Mouse (Mus musculus) cerebellum, adult 8-10 months (tissue): ENCODE measurements around the gene 2310030G06Rik.
A peak's percentile ranks its signal among the peaks of the same experiment; 100 is the strongest.

Experiments used
- DNase-seq: peaks from one replicate; pipeline ENCODE4 v3.0.0; 2022

The 2310030G06Rik gene

DNA sequence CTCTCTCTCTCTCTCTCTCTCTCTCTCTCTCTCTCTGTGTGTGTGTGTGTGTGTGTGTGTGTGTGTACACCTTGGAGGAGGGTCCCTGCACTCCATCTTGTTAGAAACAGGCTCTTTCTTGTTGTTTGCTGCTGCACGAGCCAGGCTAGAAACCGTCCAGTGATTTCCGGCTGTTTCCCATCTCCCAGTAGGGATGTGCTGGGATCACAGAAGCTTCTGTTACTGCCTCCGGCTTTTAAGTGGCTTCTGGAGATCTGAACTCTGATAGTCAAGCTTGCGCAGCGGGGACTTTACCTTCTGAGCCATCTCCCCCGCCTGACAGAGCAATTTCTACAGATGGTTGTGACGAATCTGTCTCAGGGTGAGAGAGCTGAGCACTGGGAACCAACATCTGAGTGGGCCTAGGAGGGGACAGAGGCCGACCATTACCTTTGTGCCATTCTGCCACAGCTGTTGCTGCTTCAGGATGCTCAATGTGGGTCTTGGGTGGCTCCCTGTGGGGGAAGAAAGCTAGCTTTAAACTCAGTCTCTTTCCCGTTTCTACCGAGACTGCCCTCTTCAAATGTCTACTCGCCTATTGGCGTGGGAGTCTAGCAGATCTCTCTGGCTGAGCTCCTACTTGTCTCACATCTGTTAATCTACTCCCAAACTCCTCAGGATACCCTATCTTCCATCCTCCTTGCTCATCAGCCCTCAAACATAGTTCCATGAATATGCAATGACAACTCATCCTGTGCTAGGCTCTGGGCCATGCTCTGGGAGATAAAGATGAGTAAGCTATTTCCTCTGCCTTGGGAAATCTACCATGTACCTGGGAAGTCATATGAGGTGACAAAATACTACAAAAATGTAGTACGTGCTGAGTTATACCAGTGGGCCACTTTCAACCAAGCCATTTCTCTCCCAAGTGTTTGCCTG is 5.2 kb downstream of the 2310030G06Rik start:
- DNase-seq = no peak

DNA sequence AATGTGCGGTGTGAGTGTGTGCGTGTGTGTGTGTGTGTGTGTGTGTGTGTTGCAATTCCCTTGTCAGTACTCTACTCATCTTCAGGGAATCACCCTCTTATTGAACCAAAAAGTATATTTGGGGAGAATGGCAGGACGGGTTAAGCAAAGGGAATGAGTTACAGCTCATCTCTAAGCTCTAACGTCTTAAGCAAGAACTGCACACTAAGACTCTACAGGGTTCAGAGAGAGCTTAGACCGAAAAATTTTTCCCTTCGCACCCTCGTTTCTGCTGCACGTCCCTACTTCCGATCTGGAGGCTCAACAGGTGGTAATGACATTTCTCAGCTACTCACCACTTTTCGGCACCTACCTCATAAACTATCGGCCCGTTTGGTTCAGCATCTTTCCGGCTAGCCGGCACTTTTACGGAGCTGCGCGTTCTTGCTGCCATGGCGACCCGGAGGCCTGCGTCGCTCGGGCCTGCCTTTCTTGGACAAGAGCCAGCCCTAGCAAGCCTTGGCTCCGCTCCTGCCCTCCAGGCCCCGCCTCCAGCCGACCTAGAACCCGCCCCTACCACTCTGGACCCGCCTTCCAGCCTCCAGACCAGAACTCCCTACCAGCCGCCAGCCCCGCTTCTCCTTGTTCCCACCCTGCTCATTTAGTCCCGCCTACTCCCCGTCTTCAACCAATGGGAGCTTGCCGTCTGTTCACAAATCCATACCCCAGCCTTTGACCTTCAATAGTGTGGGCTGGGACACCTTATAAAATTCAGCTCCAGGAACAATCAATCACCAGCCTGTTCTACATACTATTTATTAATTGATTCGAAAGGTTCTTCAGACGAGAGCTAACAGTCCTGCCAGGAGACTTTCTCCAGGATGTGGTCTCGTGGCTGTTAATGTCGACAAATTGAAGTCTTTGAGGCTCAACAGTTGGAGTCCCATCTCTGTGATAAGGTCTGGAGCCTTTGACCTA is 7.1 kb downstream of the 2310030G06Rik start, which contains the start of gene Dixdc1:
TSS of gene Dixdc1 (minus strand) at position 604 of the 957 bp plus-strand sequence.
- DNase-seq = peak; percentile 82

DNA sequence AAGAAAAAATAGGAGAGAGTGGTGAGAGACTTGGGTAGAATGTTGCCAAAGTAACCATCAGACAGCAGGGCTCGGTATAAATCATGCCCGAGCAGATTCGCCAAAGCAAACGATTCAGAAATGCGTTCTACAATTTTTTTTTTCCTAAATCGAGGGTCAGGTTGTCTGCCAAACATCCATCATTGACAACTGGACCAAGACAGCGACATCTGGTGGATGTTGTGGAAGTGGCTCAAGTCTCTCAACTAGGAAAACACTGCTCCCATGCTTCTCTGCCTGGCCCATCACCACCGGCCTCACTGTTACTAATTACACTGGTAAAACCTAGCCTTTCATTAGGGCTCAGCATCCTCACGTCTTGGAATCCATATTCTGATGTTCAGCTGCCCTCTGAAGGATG is 11.3 kb downstream of the 2310030G06Rik start:
- DNase-seq = peak; percentile 66

DNA sequence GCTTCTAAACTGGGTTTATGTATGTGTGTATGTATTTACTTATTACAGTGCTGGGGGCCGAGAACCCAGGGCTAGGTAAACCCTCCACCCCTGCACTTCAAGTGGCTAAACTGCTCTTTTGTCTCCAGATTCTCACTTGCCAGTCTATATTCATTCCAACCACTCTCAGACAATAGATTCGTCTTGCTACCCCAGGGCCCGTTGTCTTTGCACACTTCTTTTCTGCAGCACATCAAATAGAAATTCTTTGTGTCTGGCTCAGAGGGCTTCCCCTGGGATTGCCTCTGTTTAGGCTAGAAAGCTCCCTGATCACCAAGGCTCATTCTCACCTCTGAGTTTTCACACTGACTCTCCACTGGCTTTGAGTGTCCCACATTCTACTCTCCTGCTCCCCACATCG is 13.8 kb downstream of the 2310030G06Rik start:
- no peak for DNase-seq

DNA sequence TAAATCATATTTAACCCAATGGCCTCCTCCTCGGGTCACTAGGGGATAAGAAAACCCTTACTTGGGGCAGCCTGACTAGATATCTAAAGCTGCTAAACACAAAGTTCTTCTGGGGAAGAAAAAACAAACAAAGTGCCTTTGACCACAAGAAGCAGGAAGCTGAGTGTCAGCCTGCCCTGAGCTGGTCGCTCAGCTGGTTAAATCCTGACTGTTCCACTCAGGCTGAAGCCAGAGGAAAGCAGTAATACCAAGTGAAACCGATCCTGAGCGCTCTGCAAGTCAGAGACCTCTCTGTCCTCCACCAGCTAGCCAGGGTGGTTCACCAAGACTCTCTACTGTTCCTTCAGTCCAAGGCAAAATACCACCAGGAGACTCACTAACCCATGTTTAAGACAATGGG is 16.7 kb downstream of the 2310030G06Rik start:
- no peak for DNase-seq

DNA sequence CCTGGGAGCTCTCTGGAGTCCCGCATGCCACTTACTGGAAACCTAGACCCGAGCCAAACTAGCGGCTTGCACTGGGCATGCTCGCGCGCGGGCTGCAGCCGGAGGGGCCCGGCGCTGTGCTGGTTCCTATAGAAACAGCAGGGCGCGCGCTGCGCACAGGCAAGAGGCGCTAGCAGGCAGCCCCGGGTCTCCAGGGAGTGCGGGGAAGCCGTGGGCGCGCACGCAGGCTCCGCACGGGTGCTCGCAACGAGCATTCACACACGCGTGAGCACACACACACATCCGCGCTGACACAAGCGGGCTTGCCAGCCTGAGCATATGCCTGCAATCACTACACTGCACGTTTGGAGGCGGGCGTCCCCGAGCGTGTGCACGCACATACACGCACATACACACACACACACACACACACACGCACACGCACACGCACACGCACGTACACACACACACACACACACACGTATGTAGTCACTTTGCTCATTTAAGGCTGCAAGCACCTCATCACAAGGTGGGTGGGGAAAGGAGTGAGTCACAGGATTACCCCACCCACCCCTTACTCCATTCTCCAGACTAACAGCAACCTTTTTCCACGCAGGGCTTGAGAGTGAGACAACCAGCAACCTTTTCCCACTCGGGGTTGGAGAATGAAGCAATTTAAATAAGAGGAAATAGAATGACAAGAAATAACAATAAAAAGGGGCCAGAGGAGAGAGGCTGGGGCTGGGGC is 18.2 kb downstream of the 2310030G06Rik start:
- peak; percentile 78 for DNase-seq

DNA sequence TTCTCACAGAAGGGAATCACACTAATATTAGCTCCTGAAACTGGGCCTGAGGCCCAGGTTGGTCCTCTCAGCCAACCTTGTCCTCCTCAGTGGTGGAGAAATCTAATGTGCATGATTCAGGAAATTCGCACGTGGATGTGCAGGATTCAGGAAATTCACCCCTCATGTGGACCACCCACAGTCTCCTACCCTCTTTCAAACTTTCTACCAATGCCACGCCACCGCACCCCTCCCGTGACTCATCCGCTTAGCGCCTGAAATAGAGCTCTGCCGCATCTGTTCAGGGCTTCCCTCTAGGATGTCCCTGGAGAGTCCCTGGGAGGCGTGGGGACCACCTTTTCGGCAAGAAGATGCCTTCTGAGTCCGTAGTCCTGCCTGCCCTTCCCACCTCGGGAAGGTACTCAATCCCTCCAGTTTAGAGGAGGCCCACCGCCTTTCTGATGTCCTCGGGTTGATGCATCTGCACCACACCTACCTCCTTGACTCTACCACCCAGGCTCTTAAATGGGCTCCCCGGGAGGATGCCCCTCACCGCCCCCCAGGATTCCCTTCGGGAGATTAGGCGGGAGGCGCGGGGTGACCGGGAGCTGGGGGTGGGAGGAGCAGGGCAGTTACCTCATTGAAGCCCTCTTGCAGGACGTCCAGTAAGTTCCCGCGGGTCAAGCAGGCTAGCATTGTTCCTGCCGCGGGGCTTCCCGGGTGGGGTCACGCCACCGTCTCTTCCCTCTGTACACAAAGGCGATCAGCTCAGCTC is 19.0 kb downstream of the 2310030G06Rik start:
- DNase-seq = peak; percentile 64

DNA sequence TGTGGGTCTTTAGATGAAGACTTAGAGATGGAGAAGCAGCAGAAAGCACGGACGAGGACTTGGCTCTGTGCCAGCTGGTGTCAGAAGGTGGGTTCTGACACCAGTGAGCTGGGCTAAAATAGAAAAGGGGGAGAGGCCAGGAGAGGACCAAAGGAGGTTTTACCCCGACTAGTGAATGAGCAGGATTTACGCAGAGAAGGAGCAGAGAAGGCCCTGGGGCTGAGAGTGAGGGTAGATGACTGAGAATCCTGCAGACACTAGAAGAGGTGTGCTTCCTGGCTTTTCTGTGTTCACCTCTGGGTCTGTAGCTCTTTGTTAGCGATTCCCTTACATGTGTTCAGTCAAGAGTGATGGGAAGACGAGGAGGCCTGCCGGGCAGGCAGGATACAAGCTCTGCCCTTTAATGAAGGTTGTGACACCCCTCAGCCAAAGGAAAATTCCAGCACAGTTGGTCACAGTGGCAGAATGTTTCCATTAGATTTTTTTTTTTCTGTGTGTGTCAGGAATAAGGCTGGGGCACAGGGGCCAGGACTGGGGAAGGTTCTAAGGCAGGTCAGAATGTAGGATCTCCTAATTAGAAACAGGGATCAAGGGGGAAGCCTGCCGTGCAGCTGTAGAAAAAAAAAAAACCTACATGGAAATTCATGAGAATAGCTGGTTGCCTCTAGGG is 20.3 kb downstream of the 2310030G06Rik start:
- peak; percentile 50 for DNase-seq

DNA sequence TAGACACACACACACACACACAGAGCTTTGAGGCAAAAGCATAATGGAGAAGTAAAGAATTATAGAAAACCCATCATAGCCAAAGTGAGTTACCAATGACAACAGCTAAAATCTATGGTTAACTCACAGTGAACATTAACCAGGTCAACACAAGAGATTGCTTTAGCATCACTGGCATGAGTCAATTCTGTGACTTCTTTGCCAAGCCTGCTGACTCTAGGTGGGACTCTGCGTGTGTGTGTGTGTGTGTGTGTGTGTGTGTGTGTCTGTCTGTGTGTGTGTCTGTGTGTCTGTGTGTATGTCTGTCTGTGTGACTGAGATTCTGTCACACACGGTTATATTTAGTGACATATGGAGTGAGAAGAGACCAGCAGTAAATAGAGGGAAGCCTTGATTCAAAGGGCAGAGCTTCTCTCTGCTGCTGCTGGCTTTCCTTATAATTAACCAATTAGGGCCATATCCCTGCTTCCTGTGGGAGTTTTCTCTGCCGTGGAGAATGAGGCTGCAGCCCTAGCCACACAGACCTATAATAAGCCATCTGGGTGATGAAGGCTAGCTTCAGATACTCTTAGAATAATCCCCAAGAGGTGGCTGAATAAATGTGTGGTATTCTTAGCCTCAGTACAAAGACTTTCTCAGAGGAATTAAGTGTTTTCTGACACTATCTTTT is 21.5 kb downstream of the 2310030G06Rik start:
- no peak for DNase-seq

DNA sequence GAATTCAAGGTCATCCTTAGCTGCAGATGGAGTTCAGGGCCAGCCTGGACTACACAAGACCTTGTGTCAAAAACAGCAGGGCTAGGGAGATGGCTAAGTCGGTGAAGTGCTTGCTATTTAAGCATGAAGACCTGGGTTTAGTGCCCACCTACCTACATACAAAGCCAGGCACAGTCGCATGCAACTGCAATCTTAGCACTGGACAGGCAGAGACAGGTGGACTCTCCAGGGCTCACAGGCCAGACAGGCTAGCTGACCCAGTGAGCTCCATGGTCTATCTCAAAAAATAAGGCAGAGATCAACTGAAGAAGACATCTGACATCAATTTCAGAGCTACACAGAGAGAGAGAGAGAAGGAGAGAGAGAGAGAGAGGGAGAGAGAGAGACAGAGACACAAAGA is 22.2 kb downstream of the 2310030G06Rik start:
- no peak for DNase-seq

DNA sequence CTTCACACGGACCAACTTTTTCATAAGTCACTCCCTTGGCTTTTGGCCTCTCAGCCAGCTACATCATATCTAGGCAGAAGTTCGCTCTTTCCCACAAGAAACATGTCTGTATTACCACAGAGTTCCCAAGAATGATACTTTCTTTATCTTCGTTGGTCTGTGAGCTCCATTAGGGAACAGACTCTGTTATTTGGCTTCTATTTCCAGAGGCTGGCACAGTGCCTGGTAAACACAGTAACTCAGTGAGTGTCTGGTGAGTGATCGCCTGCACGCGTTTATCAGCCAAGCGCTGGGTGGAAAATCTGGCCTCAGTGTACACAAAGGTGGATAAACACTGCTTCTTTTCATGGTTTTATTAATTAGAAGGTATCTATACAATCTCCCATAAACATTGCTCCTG is 22.9 kb downstream of the 2310030G06Rik start:
- DNase-seq = peak; percentile 87

DNA sequence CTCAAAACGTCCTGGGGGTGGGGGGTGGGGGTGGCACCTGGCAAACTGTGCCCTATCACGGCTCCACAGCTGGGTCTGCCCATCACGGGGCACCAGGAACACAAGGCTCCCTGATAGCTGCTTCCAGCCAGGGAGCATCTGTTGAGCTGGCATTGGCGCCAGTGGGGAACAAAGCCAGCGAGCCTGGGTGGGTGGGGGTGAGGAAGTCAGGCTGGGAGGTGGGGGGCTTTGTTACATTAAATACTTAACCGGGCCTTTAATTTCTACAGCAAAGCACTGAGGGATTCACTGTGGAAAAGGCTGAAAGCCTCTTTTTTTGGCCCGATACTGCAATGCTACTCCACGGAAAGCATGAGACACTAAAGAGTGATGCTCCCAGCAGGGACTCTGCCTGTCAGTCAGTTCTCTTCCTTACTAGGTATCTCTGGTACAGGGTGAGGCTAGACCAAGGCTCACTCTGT is 23.9 kb downstream of the 2310030G06Rik start:
- DNase-seq = peak; percentile 55

DNA sequence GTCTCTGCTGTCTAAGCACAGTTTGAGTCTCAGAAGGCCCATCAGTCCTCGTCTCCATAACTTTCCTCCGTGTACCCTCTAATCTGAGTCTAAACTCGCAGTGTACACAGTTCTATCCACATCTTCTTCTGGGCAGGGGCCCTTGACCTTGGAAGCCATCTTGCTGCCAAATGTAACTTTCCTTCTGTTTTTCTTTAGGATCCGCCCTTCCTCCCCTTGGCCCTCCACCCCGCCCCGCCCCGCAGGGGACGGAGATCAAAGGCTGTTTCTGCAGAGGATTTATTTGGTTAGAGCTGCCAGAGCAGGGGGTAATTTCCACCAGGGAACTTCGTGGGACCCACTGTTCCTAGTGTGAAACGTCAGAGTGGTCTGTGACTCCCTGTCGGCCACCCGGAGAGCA is 25.3 kb downstream of the 2310030G06Rik start:
- no peak for DNase-seq

DNA sequence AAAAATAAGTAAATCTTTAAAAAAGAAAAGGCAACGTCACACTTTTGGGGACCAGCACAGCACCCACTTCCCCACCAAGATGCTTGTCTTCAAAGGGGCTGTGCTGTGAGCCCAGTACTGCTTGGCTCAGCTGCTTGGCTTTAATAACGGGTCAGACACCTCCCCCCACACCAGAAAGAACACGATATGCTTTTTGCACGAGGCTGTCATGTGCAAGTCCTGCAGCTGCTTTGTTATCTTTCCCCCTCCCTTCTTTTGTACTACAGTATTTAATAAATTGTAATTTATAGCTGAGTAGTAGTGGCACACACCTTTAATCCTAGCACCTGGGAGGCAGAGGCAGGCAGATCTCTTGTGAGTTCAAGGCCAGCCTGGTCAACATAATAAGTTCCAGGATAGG is 27.5 kb downstream of the 2310030G06Rik start:
- no peak for DNase-seq

DNA sequence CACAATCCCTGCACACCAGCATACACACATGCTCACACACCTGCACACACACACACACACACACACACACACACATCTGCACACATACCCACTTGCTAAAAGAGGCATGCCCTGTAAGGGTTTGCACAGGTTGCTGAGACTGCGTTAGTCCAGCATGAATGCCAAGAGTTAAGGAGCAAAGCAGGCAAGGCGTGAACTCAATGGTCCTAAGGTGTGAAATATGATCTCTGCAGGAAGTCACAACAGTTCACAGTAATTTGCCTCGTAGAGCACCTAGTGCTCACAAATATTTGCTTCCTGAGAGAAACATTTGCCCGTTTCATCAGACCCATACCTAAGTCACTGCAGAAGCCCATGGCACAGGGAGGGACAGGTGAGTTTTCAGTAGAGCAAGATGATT is 32.1 kb downstream of the 2310030G06Rik start:
- DNase-seq = no peak

DNA sequence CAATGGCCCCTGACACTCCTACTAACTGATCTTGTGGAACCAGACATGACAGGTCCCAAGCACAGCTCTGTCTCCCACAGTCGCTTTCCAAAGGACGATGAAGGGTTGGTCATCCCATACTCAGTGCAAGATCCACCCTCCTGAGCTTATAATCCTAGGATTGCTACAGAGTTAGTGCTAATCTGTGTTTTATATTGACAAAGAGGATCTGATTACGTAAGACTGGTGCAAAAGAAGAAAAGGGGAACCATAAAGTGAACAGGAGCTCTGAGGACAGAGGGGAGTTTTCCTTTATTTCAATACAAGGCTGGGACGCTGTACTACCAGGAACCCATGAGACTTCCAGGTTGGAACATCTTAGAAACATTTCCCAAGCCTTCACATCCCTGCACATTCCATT is 35.0 kb downstream of the 2310030G06Rik start:
- no peak for DNase-seq

DNA sequence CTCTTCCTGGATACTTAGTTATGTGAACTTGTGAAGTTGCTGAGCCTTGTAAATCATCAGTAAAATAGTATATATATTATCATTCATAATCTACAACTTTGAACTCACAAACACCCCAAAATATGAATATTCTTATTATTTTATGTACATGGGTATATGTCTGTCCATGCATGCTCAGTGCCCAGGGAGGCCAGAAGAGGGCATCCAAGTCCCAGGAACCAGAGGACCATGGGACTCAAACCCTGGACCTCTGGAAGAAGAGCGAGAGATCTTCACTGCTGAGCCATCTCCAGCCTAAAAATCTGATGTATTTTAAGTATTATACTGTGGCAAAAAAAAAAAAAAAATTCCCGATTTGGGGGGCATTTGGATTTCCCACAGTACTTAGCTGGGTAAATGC is 37.2 kb downstream of the 2310030G06Rik start:
- DNase-seq = no peak

DNA sequence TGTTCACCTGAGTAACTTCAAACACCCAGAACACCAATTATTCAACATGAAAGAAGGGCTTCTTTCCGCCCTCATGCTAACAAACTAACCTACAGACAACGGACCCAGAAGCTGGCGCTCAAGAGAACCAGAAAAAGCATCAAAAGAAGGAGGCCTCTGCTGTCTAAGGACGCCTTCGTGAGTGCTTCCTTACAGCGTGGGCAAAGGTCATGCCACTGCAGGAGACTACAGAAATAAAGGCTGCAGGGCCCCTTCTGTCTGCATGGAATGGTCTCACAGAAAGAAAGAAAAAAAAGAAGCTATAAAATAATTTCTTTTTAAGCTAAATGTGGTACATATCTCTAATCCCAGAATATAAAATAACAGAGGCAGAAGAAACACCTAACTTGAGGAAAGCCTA is 41.4 kb downstream of the 2310030G06Rik start:
- DNase-seq = no peak

DNA sequence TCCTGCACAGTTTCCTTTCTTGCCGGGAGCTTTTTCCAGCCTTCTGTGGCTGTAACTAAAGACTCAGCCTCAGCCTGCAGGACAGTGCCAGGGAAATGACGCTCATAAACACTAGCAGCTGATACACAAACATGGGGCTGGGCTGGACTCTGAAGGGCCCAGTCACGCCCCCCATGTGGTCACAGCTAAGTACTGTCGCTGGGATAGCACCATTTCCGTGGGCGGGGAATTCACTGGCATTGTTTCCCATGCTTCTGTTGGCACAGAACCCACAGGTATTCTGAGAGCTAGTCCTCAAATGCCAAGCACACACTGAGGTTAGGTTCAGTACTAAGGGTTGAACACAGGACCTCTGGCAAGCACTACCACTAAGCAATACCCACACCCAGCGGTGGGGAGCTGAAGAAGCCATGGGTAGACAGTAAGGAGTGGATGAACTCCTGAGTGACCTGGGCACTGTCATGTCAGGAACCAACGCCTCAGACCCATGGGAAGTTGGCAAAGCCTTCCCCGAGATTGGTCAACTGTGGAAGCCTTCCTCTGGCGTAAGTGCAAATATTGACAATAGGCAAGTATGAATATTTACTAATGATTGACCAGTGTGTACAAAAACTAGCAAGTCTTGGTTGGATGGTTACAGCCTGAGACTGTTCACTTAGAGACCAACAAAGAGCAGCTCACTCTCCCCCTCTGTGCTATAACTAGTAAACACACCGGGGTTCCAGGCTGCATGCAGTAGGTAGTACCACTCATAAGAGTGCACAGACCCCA is 45.2 kb downstream of the 2310030G06Rik start:
- peak; percentile 59 for DNase-seq
